8 mouse cellular contexts compared by ENCODE assay signal in the genomic region with DNA sequence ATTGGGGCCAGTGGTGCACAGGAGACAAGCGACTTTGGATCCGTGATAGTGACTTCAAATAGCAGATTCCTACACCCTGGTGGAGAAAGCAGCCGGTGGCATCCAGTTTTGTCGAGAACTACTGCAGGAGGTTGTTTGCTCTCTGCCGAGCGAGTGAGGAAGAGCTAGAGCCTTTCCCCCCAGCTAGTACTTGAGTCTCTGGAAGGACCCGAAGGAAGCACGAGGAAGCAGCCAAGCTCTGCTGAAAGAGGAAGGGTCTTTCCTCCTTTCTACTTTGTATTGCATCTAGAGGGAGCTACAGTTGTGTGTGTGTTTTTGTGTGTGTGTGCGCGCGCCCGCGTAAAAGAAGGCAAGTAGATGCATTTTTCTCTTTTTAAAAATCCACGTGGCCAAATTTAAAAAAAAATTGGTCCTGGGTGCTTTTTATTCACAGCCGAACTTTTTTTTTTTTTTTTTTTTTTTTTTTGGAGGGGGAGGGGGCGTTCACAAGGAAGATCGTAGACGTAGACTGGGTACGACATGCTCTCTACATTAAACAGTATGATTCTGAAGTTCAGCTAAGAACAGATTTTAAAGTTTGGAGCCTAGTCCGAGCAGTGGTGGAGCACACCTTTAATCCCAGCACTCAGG. TPM values are rescaled to one million over a fixed set of nuclear protein-coding genes. Genes with fewer than 3 reads are reported as not detected.
DNase-seq lines count a peak whose midpoint lies in the region; ATAC-seq and TF ChIP-seq lines count a peak whose summit lies in the region.

No protein-coding gene starts in this region.

- DNase-seq in left cerebral cortex, adult 2 months (ENCODE audit: extremely low spot score in 1 of 2, low spot score in 2 of 2) = no peak
- no peak for DNase-seq in left cerebral cortex, adult 11 months (ENCODE audit: low spot score)
- peak; percentile 9 for DNase-seq in heart, postnatal 0 days (ENCODE audit: low spot score)
- no peak for DNase-seq in adrenal gland, adult 8-10 months
- DNase-seq in frontal cortex, postnatal 36 days (ENCODE audit: low spot score in 2 of 2) = no peak
- no peak for DNase-seq in layer of hippocampus, adult 9-11 months

- H3K9ac ChIP-seq in heart, postnatal 0 days (replicated peaks; ENCODE audit: low read depth, low read length) = peak overlapping the region; percentile 87

- no peaks in the 10 kb centered on the region for H3K9me3 ChIP-seq in heart, postnatal 0 days (replicated peaks; ENCODE audit: control insufficient read depth, low read length)
- H3K9me3 ChIP-seq in megakaryocyte, embryonic 14.5 days = no peaks in the 10 kb centered on the region

- H3K27ac ChIP-seq in left cerebral cortex, adult 2 months = peak overlapping the region; percentile 86
- H3K27ac ChIP-seq in brown adipose tissue, adult 24 weeks (replicated peaks; ENCODE audit: low read depth, low read length) = no peak overlapping the region
- H3K27ac ChIP-seq in heart, postnatal 0 days (ENCODE audit: low read depth) = peak overlapping the region; percentile 92

- WGBS in heart, postnatal 0 days = 21% methylated on average over 20 of the region's 20 CpGs

- no peaks in the 10 kb centered on the region for H3K27me3 ChIP-seq in heart, postnatal 0 days (ENCODE audit: control insufficient read depth, insufficient read depth, low read length)
- no peaks in the 10 kb centered on the region for H3K27me3 ChIP-seq in megakaryocyte, embryonic 14.5 days (replicated peaks)

- H3K4me3 ChIP-seq in left cerebral cortex, adult 2 months = peak overlapping the region; percentile 68
- H3K4me3 ChIP-seq in brown adipose tissue, adult 24 weeks (ENCODE audit: insufficient read depth, low read depth, low read length) = peak overlapping the region; percentile 83
- H3K4me3 ChIP-seq in heart, postnatal 0 days (ENCODE audit: low read depth, low read length) = peak overlapping the region; percentile 83
- peak overlapping the region; percentile 100 for H3K4me3 ChIP-seq in megakaryocyte, embryonic 14.5 days (replicated peaks)

- peaks cover 14% of the 10 kb centered on the region for H3K36me3 ChIP-seq in heart, postnatal 0 days (replicated peaks; ENCODE audit: control insufficient read depth, insufficient read depth, low read length)
- peaks cover 53% of the 10 kb centered on the region for H3K36me3 ChIP-seq in megakaryocyte, embryonic 14.5 days (replicated peaks; ENCODE audit: low read length)

- no peaks in the 10 kb centered on the region for H3K4me1 ChIP-seq in brown adipose tissue, adult 24 weeks (ENCODE audit: control insufficient read depth, insufficient read depth, insufficient read length, low read length)
- H3K4me1 ChIP-seq in heart, postnatal 0 days (ENCODE audit: control insufficient read depth, insufficient read depth) = peaks cover 6% of the 10 kb centered on the region
- peaks cover 55% of the 10 kb centered on the region for H3K4me1 ChIP-seq in megakaryocyte, embryonic 14.5 days

- intact Hi-C loops in left cerebral cortex, adult 2 months (cut with DNase I) = no loop called here

- no peak; the same call in 1 of the 2 replicates for TF ChIP-seq CTCF in left cerebral cortex, adult 2 months (IDR thresholded peaks at IDR 0.05)
- no peak for TF ChIP-seq CTCF in heart, postnatal 0 days (IDR thresholded peaks at IDR 0.05; ENCODE audit: low read depth)

- TF ChIP-seq EP300 in heart, postnatal 0 days (IDR thresholded peaks at IDR 0.05; ENCODE audit: low read depth) = no peak

- ATAC-seq in heart, postnatal 0 days (ENCODE audit: insufficient read depth, low read depth) = no peak

- H3K4me2 ChIP-seq in heart, postnatal 0 days (ENCODE audit: low read depth, low read length) = peak overlapping the region; percentile 98

RNA-seq across cellular contexts. Expression of a gene that starts 1.4 kb away (rescaled TPM):
- 10 to 100 TPM; 82.1 to 93.6 TPM for total RNA-seq in left cerebral cortex, adult 2 months (2021)
- polyA plus RNA-seq in brown adipose tissue, adult 24 weeks (2012; ENCODE audit: insufficient read depth, insufficient read length, missing spikeins) = 8.8 and 15.0 TPM in 2 replicates
- total RNA-seq in heart, postnatal 0 days (2014; rRNA removed; ENCODE audit: low replicate concordance) = 19.0 and 21.8 TPM in 2 replicates
- polyA plus RNA-seq in heart, postnatal 0 days (2015; fragmentation: Nextera tagmentation; extraction: Ambion mirVana) = 5.2 and 6.7 TPM in 2 replicates
- polyA plus RNA-seq in megakaryocyte, embryonic 14.5 days (2012; ENCODE audit: insufficient read depth, low replicate concordance) = 6.4 and 6.6 TPM in 2 replicates
- 10 to 100 TPM; 31.8 to 59.1 (median 39.6) TPM for total RNA-seq in adrenal gland, adult 8-10 months (2022)

RNA-seq across cellular contexts. Expression of a gene that starts 1.5 kb away (rescaled TPM):
- 10 to 100 TPM; 34.0 to 34.4 TPM for total RNA-seq in left cerebral cortex, adult 2 months (2021)
- 90.0 and 124 TPM in 2 replicates for polyA plus RNA-seq in brown adipose tissue, adult 24 weeks (2012; ENCODE audit: insufficient read depth, insufficient read length, missing spikeins)
- 10.1 and 24.9 TPM in 2 replicates for total RNA-seq in heart, postnatal 0 days (2014; rRNA removed; ENCODE audit: low replicate concordance)
- 83.7 and 87.1 TPM in 2 replicates for polyA plus RNA-seq in heart, postnatal 0 days (2015; fragmentation: Nextera tagmentation; extraction: Ambion mirVana)
- polyA plus RNA-seq in megakaryocyte, embryonic 14.5 days (2012; ENCODE audit: insufficient read depth, low replicate concordance) = 8.4 and 19.5 TPM in 2 replicates
- 10 to 100 TPM; 42.0 to 53.2 (median 48.0) TPM for total RNA-seq in adrenal gland, adult 8-10 months (2022)

RNA-seq across cellular contexts. Expression of a gene that starts 41.8 kb away (rescaled TPM):
- 10 to 100 TPM; 11.4 to 18.9 TPM for total RNA-seq in left cerebral cortex, adult 2 months (2021)
- polyA plus RNA-seq in brown adipose tissue, adult 24 weeks (2012; ENCODE audit: insufficient read depth, insufficient read length, missing spikeins) = 0.63 TPM in 1 of 2 replicates, not detected in the other
- 2.1 and 13.1 TPM in 2 replicates for total RNA-seq in heart, postnatal 0 days (2014; rRNA removed; ENCODE audit: low replicate concordance)
- polyA plus RNA-seq in heart, postnatal 0 days (2015; fragmentation: Nextera tagmentation; extraction: Ambion mirVana) = not detected in 2 replicates
- polyA plus RNA-seq in megakaryocyte, embryonic 14.5 days (2012; ENCODE audit: insufficient read depth, low replicate concordance) = not detected in 2 replicates
- 1 to 10 TPM; 1.7 to 7.3 (median 5.7) TPM for total RNA-seq in adrenal gland, adult 8-10 months (2022)

RNA-seq across cellular contexts. Expression of a gene that starts 41.8 kb away (rescaled TPM):
- 10 to 100 TPM; 24.7 to 28.3 TPM for total RNA-seq in left cerebral cortex, adult 2 months (2021)
- 23.0 and 25.6 TPM in 2 replicates for polyA plus RNA-seq in brown adipose tissue, adult 24 weeks (2012; ENCODE audit: insufficient read depth, insufficient read length, missing spikeins)
- 34.7 and 45.6 TPM in 2 replicates for total RNA-seq in heart, postnatal 0 days (2014; rRNA removed; ENCODE audit: low replicate concordance)
- 30.6 and 32.9 TPM in 2 replicates for polyA plus RNA-seq in heart, postnatal 0 days (2015; fragmentation: Nextera tagmentation; extraction: Ambion mirVana)
- 26.8 and 66.9 TPM in 2 replicates for polyA plus RNA-seq in megakaryocyte, embryonic 14.5 days (2012; ENCODE audit: insufficient read depth, low replicate concordance)
- 10 to 100 TPM; 18.5 to 23.9 (median 20.9) TPM for total RNA-seq in adrenal gland, adult 8-10 months (2022)
